Mouse (Mus musculus): ENCODE data around the gene Il9r. TPM values are rescaled to one million over a fixed set of nuclear protein-coding genes. Genes with fewer than 3 reads are reported as not detected.

Il9r gene
- 3.6 TPM for total RNA-seq (2023)

DNA sequence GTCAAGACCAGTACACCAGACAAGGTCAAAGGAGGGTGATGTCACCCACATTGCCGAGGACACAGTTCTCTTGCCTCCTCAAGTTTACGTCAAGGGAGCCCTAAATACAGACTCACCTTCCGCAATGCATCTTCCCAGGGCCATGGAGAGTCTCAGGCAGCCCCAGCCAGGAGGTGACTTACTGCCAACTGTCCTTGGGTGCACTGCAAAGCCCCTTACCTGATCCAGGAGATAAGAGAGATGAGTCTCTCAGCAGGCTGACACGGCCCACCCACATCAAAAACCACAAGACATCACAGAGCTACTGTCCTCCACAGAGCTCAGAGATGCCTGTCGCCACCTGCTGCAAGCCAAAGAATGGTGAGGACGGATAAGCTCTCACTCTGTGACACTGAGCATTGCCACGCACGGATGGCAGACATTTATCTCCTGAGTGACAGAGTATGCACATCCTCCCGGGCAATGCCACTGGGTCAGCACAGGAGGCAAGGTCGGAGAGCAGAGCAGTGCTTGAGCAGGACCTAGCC lies at the start of gene Il9r:
Il9r (minus strand) TSS at position 205 of the 527 bp plus-strand sequence.

GRCm38 (mm10) chr11:32226124-32226871 lies 26.2 kb upstream of the Il9r start, which contains the start of gene Mpg:
TSS of gene Mpg (plus strand) at chr11:32226505.

DNA sequence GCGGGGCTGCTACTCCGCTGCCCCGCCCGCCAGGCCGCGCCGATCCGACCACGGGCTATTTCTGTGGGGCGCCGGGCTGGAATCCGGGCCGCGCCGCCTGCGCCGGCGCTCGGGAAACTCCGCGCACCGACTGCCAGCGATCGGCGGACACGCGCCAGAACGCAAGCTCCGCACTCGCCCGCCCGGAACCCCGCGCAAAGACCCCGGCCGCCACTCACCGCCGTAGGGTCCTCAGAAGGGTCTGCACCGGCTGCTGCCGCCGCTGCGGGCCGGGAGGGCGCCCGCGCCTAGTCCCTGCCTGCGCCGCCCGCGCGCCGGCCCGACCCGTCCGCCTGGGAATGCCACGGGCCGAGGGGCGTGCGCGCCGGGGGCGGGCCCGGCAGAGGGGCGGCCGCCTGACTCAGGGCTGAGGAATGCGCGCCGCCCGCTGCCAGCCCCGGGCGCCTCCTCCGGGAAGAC lies 21.9 kb upstream of the Il9r start, which contains the start of gene Rhbdf1:
Rhbdf1 (minus strand) TSS at position 350 of the 459 bp plus-strand sequence.

GRCm38 (mm10) chr11:32205058-32205873 lies 5.2 kb upstream of the Il9r start, which contains the start of gene Snrnp25:
TSS of gene Snrnp25 (plus strand) at chr11:32205415.

Other genes with a start within 250 kb of the Il9r start
- gene 4930524B15Rik, start 234.7 kb downstream of the Il9r start, total RNA-seq (2023): not detected
- 102 TPM for gene Nsg2, start 199.8 kb downstream of the Il9r start, total RNA-seq (2023)
- 11.9 TPM for gene Snrnp25, start 5.1 kb upstream of the Il9r start, total RNA-seq (2023)
- 1.6 TPM for gene Rhbdf1, start 22.0 kb upstream of the Il9r start, total RNA-seq (2023)
- gene Mpg, start 26.2 kb upstream of the Il9r start, total RNA-seq (2023): 26.3 TPM
- 58.9 TPM for gene Nprl3, start 67.4 kb upstream of the Il9r start, total RNA-seq (2023)
- not detected for gene Hba-x, start 76.1 kb upstream of the Il9r start, total RNA-seq (2023)
- 2,526 TPM for gene Hba-a1, start 83.2 kb upstream of the Il9r start, total RNA-seq (2023)
- not detected for gene Hbq1b, start 86.7 kb upstream of the Il9r start, total RNA-seq (2023)
- 1,657 TPM for gene Hba-a2, start 96.2 kb upstream of the Il9r start, total RNA-seq (2023)
- gene Hbq1a, start 99.8 kb upstream of the Il9r start, total RNA-seq (2023): not detected
- gene Sh3pxd2b, start 147.5 kb upstream of the Il9r start, total RNA-seq (2023): 0.12 TPM

Measured in CD8-positive naive resting alpha-beta T cell, adult 57 days (primary cell).